Mouse (Mus musculus): Measurements from ENCODE around the gene Zfp668.
"Not testable (repeated sequence)": the region's sequence is repeated elsewhere in the genome, so short reads cannot be mapped to it uniquely, and the experiment has no call there.

Zfp668 gene

GRCm38 (mm10) chr7:127876467-127877348 is at the start of gene Zfp668:
Zfp668 (minus strand) TSS chr7:127876828.
- DNase-seq: peak; percentile 96

DNA sequence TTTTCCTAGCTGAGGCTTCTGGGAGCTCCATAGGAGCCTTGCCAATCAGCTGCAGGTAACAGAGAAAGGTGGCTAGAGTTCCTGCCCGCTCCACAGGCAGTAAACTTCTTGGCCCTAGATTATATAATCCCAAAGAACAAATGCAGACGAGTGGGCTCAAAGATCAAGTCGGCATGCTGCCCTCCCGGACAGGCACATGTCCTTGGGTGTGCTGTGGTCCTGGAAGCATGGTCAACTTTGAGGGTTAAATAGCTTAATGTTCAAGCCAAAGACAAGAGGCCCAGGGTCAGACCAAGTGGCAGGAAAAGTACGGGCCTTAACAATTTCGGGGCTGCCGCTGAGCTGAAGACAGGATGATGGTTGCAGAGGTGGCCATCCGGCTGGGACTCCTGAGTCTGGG is 49.4 kb upstream of the Zfp668 start:
- no peak for DNase-seq

GRCm38 (mm10) chr7:127925252-127925651 is 48.6 kb upstream of the Zfp668 start:
- no peak for DNase-seq

DNA sequence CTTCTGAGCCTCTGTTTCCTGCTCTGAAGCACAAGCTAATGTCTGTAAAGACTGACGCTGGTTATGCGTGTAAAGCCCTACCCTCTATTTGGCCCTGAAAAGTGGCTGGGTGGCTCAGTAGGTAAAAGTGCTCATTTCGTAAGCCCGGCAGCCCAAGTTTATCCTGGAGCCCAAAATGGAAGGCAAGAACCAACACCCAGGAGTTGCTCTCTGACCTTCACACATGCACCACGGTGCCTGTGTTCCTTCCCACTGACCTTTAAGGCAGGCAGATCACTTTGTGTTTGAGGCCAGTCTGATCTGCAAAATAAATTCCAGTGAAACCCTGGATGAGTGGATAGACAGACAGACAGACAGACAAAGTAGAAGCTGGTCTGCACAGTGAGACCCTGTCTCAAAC is 47.1 kb upstream of the Zfp668 start:
- DNase-seq: no peak

- DNase-seq: no peak
Measured at GRCm38 (mm10) chr7:127922451-127923275, 46.0 kb upstream of the Zfp668 start.

GRCm38 (mm10) chr7:127921516-127921915 is 44.9 kb upstream of the Zfp668 start:
- no peak for DNase-seq

DNA sequence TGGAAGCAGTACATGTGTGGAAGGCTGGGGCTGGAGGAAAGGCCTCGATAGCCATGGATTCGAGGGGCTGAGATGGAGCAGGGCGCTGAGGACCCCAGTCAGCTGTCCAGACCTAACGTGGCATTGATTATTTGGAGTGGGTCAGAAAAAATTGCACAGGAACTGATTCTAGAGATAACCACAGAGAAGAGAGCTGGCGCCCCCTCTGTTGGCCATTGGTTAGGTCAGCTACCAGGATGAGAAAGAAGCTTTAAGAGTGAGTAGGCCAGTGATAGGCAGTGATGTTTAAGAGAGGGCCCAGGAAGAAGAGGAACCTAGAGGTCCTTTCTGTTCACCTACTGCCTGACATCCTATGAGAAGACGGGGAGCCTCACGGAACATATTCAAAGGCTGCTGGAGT is 42.7 kb upstream of the Zfp668 start:
- no peak for DNase-seq

DNA sequence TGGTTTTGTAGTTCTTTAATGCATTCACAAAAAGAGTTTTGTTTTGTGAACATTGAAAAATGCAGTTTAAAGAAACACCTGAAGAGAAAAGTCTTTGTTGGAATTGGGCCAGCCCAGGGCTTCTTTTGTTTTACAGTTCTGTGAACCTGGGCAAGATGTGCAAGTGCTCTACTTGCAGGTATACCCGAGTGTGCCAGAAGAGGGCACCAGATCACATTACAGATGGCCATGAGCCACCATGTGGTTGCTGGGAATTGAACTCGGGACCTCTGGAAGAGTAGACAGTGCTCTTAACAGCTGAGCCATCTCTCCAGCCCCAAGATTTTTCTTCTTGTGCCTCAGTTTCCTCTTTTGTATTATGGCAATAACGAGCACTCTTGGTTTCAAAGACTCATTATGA is 41.6 kb upstream of the Zfp668 start:
- DNase-seq: peak; percentile 49

GRCm38 (mm10) chr7:127915293-127915692 is 38.7 kb upstream of the Zfp668 start:
- no peak for DNase-seq

- no peak for DNase-seq
Measured at GRCm38 (mm10) chr7:127912938-127913337, 36.3 kb upstream of the Zfp668 start.

DNA sequence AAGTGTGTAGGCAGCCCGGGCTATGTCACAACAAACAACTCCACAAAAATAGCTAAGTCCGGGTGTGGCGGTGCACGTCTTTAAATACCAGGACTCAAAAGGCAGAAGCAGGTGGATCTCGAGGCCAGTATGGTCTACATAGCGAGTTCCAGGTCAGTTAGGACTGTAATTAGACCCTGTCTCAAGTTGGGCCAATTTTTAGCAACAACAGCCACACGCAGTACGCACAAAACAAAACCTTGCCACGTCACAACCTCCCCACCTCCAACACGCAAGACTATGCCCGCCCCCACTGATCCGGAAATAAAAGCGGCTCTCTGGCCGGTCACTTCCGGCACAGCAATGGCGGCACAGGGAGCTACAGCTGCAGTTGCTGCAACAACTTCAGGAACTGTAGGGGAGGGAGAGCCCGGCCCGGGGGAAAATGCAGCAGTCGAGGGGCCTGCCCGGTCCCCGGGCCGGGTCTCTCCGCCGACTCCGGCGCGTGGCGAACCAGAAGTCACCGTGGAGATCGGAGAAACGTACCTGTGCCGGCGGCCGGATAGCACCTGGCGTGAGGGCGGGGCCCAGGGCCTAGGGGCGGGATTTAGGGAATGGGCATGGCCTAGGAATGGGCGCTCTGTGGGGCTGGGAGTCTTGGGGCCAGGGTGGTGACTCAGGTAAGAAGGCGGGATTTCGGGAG is 35.7 kb upstream of the Zfp668 start, which contains the start of gene Kat8:
Gene Kat8, plus strand, starts transcription at position 327 of the 682 bp plus-strand sequence.
- peak; percentile 96 for DNase-seq

- DNase-seq: no peak
Measured at GRCm38 (mm10) chr7:127908656-127909055, 32.0 kb upstream of the Zfp668 start.

GRCm38 (mm10) chr7:127907939-127908338 is 31.3 kb upstream of the Zfp668 start:
- DNase-seq: no peak

GRCm38 (mm10) chr7:127903971-127904796 is 27.6 kb upstream of the Zfp668 start, which contains the start of gene Bckdk:
Bckdk (plus strand) TSS chr7:127904082.
- peak; percentile 92 for DNase-seq

- no peak for DNase-seq
Measured at GRCm38 (mm10) chr7:127901772-127902171, 25.1 kb upstream of the Zfp668 start.

GRCm38 (mm10) chr7:127899997-127900396 is 23.4 kb upstream of the Zfp668 start:
- DNase-seq: no peak

DNA sequence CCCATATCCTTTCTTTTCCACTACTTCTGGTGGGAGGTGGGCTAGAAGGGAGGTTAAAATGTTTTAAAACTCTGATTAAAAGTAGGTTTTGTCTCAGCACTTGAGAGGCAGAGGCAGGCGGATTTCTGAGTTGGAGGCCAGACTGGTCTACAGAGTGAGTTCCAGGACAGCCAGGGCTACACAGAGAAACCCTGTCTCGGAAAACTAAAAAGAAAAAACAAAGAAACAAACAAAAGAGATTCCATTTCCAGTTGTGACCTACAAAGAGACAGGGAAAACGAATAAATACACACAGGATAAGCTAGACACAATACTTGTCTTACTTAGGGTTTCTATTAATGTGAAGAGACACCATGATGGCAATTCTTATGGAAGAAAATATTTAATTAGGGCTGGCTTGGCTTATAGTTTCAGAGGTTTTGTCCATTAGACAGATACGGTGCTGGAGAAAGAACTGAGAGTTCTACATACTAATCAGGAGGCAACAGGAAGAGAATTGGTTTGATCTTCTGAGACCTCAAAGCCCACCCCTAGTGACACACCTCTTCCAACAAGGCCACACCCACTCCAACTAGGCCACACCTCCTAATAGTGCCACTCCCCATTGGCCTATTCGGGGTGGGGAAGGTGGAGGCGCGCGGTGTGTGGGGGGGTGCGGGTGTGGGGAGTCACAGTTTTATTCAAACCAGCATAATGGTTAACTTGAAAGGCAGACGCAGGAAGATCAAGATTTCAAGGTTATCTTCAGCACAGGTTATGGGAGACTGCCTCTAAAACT is 21.7 kb upstream of the Zfp668 start:
- no peak for DNase-seq

DNA sequence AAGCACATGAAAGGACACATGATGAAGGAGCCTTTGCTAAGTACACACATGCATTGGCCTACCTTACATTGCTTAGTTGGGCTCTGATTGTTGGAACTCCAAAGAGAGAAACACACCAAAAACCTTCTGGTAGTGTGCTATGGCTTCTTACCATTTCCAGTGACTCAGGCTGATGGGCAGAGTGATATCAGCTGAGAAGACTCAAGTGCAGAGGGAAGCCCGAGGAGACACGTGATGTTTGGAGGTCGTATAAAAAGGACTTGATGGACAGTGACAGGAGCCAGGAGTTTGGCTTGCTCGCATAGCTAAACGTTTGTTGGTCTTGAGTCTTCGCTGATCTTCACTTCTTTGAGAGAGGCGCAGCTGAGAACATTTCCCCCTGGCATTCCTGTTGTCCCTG is 20.9 kb upstream of the Zfp668 start:
- no peak for DNase-seq

- peak; percentile 64 for DNase-seq
Measured at GRCm38 (mm10) chr7:127896384-127896783, 19.8 kb upstream of the Zfp668 start.

DNA sequence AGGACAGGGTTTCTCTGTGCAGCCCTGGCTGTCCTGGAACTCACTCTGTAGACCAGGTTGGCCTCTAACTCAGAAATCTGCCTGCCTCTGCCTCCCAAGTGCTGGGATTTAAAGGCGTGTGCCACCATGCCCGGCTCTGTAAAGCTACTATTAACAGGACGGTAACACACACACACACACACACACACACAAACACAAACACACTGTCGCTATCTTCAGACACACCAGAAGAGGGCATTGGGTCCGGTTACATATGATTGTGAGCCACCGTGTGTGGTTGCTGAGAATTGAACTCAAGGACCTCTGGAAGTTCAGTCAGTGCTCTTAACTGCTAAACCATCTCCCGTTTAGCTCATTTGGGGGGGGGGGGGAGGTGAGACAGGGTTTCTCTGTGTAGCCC is 19.3 kb upstream of the Zfp668 start:
- DNase-seq: not testable (repeated sequence)

- DNase-seq: peak; percentile 95
Measured at GRCm38 (mm10) chr7:127895442-127895841, 18.8 kb upstream of the Zfp668 start, which contains the start of the genes Gm21974 and Vkorc1. Gm21974 (minus strand) TSS chr7:127895454. Vkorc1 (minus strand) TSS chr7:127895617.
